Mouse (Mus musculus): Measurements from ENCODE around the gene Hras. TPM values are rescaled to one million over a fixed set of nuclear protein-coding genes. Genes with fewer than 3 reads are reported as not detected.

Gene Hras
- polyA plus RNA-seq, 1 experiment, result 181 TPM

DNA sequence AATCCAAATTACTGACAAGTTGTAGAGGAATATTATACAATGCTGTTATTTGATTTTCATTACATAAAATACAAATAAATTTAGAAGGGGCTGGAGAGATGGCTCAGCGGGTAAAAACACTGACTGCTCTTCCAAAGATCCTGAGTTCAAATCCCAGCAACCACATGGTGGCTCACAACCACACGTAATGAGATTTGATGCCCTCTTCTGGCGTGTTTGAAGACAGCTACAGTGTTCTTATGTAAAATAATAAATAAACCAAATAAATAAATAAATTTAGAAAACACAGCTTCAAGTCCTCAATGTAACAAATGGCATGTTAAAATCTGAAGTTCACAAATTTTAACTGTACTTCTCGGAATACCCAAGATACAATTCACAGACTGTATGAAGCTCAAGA is 18.7 kb downstream of the Hras start:
- Histone ChIP-seq H3K36me3 (ENCODE audit: control insufficient read depth, insufficient read depth) (no peaks in the 10 kb centered on the region), H3ac (ENCODE audit: control insufficient read depth, insufficient read length, low read depth) (no peak overlapping the region), H3K27me3 (ENCODE audit: control insufficient read depth, insufficient read depth, insufficient read length) (no peaks in the 10 kb centered on the region), H3K79me3 (ENCODE audit: low read depth) (peaks cover 6% of the 10 kb centered on the region), H3K4me3 (ENCODE audit: insufficient read depth, poor library complexity, severe bottlenecking) (no peak overlapping the region), H3K79me2 (ENCODE audit: control insufficient read depth, insufficient read depth) (peaks cover 16% of the 10 kb centered on the region)
- TF ChIP-seq MYOG (IDR thresholded peaks at IDR 0.05; ENCODE audit: control insufficient read depth, extremely low read depth, insufficient read length) (no peak), MAX (IDR thresholded peaks at IDR 0.05) (no peak), USF1 (IDR thresholded peaks at IDR 0.05; ENCODE audit: low read depth) (no peak), MYOD1 (IDR thresholded peaks at IDR 0.05; ENCODE audit: control insufficient read depth, insufficient read length, low read depth) (no peak), FOSL1 (IDR thresholded peaks at IDR 0.05; ENCODE audit: insufficient read depth, low read length, poor library complexity, severe bottlenecking) (no peak), CEBPB (IDR thresholded peaks at IDR 0.05; ENCODE audit: low read depth) (no peak), CTCF (IDR thresholded peaks at IDR 0.05; ENCODE audit: control insufficient read depth, insufficient read depth, insufficient read length) (no peak)

DNA sequence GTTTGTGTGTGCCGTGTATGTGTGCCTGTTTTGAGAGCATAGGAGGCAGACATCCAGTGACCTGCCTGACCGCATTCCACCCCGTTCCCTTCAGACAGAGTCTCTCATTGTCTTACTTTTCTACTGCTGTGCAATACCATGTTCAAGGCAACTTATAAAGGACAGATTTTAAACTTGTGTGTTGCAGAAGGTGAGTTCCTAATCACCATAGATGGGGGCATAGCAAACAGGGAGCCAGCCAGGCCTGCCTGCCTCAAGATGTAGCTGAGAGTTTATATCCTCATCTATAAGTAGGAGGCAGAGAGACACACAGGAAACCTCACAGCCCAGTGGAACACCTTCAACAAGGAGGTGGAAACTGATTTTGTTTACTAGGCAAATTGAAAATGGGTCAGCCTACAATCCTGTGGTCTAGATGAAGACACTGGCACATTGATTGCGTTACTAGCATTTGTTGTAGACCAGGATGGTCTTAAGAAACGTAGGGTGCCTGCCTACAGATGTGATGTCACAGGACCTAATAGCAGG is 20.4 kb downstream of the Hras start:
- H3K27me3 ChIP-seq (ENCODE audit: control insufficient read depth, insufficient read depth, insufficient read length), result no peaks in the 10 kb centered on the region
- H3K79me3 ChIP-seq (ENCODE audit: low read depth), result peaks cover 8% of the 10 kb centered on the region
- no peak overlapping the region for H3ac ChIP-seq (ENCODE audit: control insufficient read depth, insufficient read length, low read depth)
- peaks cover 23% of the 10 kb centered on the region for H3K79me2 ChIP-seq (ENCODE audit: control insufficient read depth, insufficient read depth)
- H3K36me3 ChIP-seq (ENCODE audit: control insufficient read depth, insufficient read depth), result no peaks in the 10 kb centered on the region
- TF ChIP-seq USF1 (IDR thresholded peaks at IDR 0.05; ENCODE audit: low read depth), result no peak
- TF ChIP-seq MYOD1 (IDR thresholded peaks at IDR 0.05; ENCODE audit: control insufficient read depth, insufficient read length, low read depth), result no peak
- TF ChIP-seq CTCF (IDR thresholded peaks at IDR 0.05; ENCODE audit: control insufficient read depth, insufficient read depth, insufficient read length), result no peak
- no peak for TF ChIP-seq CEBPB (IDR thresholded peaks at IDR 0.05; ENCODE audit: low read depth)
- TF ChIP-seq MAX (IDR thresholded peaks at IDR 0.05), result no peak
- TF ChIP-seq FOSL1 (IDR thresholded peaks at IDR 0.05; ENCODE audit: insufficient read depth, low read length, poor library complexity, severe bottlenecking), result no peak
- no peak for TF ChIP-seq MYOG (IDR thresholded peaks at IDR 0.05; ENCODE audit: control insufficient read depth, extremely low read depth, insufficient read length)
- peak overlapping the region; percentile 44 for H3K4me3 ChIP-seq (ENCODE audit: insufficient read depth, poor library complexity, severe bottlenecking)

DNA sequence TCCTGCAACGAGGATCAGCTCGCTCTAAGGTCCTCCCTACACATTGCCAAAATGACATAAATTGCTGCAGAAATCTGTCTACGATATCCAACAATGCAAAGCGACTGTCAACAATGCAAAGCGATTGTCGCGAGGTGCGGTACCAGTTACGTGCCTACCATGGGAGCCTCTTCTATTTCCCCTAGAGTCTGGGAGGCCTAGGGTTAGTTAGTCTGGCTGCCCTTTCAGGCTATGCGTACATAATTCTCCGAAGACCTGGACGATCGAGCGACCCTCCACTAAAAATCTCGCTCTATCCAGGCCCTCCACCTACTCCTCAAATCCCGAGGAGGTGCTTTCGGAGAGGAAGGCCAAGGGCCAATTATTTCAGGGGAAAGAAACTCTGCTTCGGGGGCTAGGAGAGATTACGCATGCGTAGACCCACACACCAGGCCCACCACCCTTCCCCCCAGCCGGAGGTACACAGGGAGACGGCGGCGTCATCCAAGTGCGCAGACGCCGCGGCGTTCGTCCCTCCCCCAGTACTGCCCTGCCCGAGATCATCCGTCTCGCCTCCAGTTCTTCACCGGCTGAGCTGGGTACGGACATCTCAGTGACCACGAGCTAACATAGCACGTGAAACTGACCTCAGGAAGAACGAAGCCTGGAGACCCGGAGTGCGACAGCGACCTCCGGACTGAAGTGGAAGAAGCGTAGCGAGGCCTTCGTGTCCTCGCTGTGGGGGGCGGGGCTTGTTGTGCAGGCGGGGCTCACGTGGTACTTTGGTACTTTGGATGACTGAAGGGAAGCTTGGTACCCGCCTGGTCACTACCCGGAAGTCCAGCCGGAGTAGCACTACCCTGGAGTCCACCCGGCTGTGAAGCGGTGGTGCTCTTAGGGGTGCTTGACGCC is 21.4 kb downstream of the Hras start, which contains the start of gene Rnh1:
Gene Rnh1 (minus strand): TSS at position 742 of the 891 bp plus-strand sequence.
- Histone ChIP-seq H3K4me3 (ENCODE audit: insufficient read depth, poor library complexity, severe bottlenecking) (peak within 1 kb of the TSS; percentile 44), H3K79me3 (ENCODE audit: low read depth) (peaks cover 11% of the 10 kb centered on the region), H3ac (ENCODE audit: control insufficient read depth, insufficient read length, low read depth) (peak within 1 kb of the TSS; percentile 90), H3K36me3 (ENCODE audit: control insufficient read depth, insufficient read depth) (no peaks in the 10 kb centered on the region), H3K27me3 (ENCODE audit: control insufficient read depth, insufficient read depth, insufficient read length) (no peaks in the 10 kb centered on the region), H3K79me2 (ENCODE audit: control insufficient read depth, insufficient read depth) (peaks cover 33% of the 10 kb centered on the region)
- TF ChIP-seq MAX (IDR thresholded peaks at IDR 0.05), result peak; percentile 21
- no peak for TF ChIP-seq MYOG (IDR thresholded peaks at IDR 0.05; ENCODE audit: control insufficient read depth, extremely low read depth, insufficient read length)
- TF ChIP-seq USF1 (IDR thresholded peaks at IDR 0.05; ENCODE audit: low read depth), result peak; percentile 89

DNA sequence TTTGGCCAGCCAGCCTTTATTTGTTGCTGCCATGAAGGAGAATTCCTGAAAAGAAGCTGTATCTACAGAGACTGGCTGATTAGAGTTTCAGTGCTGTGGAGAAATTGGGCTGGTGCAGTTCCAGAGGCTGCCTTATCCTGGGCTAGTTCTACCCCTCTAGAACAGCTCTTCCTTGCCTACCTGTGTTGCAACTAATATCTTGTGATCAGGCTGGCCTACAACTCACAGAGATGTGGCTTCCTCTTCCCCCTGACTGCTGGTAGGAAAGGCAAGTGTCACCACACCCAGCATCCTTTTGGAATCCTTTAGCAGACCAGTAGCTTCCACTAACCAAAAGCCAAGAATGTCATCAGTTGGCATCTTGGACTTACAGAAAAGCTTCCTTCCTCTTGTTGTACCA is 23.9 kb downstream of the Hras start:
- no peaks in the 10 kb centered on the region for H3K27me3 ChIP-seq (ENCODE audit: control insufficient read depth, insufficient read depth, insufficient read length)
- no peak overlapping the region for H3ac ChIP-seq (ENCODE audit: control insufficient read depth, insufficient read length, low read depth)
- peaks cover 23% of the 10 kb centered on the region for H3K79me3 ChIP-seq (ENCODE audit: low read depth)

DNA sequence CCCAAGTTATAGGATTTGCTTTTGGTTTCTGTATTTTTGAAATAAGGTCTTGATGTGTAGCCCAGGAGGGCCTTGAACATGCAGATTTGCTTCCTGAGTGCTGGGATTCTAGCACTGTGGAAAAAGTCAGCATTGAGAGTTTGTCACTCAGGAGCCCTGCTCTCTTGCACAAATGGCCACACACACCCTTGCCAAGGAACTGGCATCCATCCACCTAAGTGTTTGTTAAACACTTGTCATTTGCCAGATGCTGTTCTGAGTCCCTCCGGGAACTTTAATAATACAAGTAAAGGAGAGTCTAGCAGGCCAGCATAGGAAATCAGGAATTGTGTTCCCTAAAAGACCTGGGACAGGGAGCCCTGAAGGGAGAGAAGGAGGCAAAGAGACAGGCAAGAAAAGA is 24.5 kb downstream of the Hras start:
- no peak overlapping the region for H3K4me3 ChIP-seq (ENCODE audit: insufficient read depth, poor library complexity, severe bottlenecking)
- H3K36me3 ChIP-seq (ENCODE audit: control insufficient read depth, insufficient read depth), result peaks cover 15% of the 10 kb centered on the region
- no peaks in the 10 kb centered on the region for H3K27me3 ChIP-seq (ENCODE audit: control insufficient read depth, insufficient read depth, insufficient read length)
- no peak overlapping the region for H3ac ChIP-seq (ENCODE audit: control insufficient read depth, insufficient read length, low read depth)
- H3K79me2 ChIP-seq (ENCODE audit: control insufficient read depth, insufficient read depth), result peaks cover 56% of the 10 kb centered on the region
- TF ChIP-seq CTCF (IDR thresholded peaks at IDR 0.05; ENCODE audit: control insufficient read depth, insufficient read depth, insufficient read length), result no peak
- no peak for TF ChIP-seq USF1 (IDR thresholded peaks at IDR 0.05; ENCODE audit: low read depth)
- no peak for TF ChIP-seq MYOG (IDR thresholded peaks at IDR 0.05; ENCODE audit: control insufficient read depth, extremely low read depth, insufficient read length)
- TF ChIP-seq FOSL1 (IDR thresholded peaks at IDR 0.05; ENCODE audit: insufficient read depth, low read length, poor library complexity, severe bottlenecking), result no peak
- no peak for TF ChIP-seq CEBPB (IDR thresholded peaks at IDR 0.05; ENCODE audit: low read depth)
- no peak for TF ChIP-seq MAX (IDR thresholded peaks at IDR 0.05)
- H3K79me3 ChIP-seq (ENCODE audit: low read depth), result peaks cover 23% of the 10 kb centered on the region

More for the DNA sequence above, 23.9 kb downstream of the Hras start:
- TF ChIP-seq CEBPB (IDR thresholded peaks at IDR 0.05; ENCODE audit: low read depth) (no peak), MAX (IDR thresholded peaks at IDR 0.05) (no peak), MYOD1 (IDR thresholded peaks at IDR 0.05; ENCODE audit: control insufficient read depth, insufficient read length, low read depth) (no peak), USF1 (IDR thresholded peaks at IDR 0.05; ENCODE audit: low read depth) (no peak), CTCF (IDR thresholded peaks at IDR 0.05; ENCODE audit: control insufficient read depth, insufficient read depth, insufficient read length) (no peak), FOSL1 (IDR thresholded peaks at IDR 0.05; ENCODE audit: insufficient read depth, low read length, poor library complexity, severe bottlenecking) (no peak), MYOG (IDR thresholded peaks at IDR 0.05; ENCODE audit: control insufficient read depth, extremely low read depth, insufficient read length) (no peak)
- Histone ChIP-seq H3K79me2 (ENCODE audit: control insufficient read depth, insufficient read depth) (peaks cover 55% of the 10 kb centered on the region), H3K36me3 (ENCODE audit: control insufficient read depth, insufficient read depth) (peaks cover 15% of the 10 kb centered on the region), H3K4me3 (ENCODE audit: insufficient read depth, poor library complexity, severe bottlenecking) (no peak overlapping the region)
